Mouse (Mus musculus) telencephalon, adult 2 months (tissue): ENCODE measurements around the gene Col18a1.

Experiments used
- DNase-seq: peaks from one replicate; pipeline ENCODE4 v3.0.0-alpha.2; 2011; ENCODE audit warnings: low read depth, low spot score

The Col18a1 gene

GRCm38 (mm10) chr10:77068469-77068868, 97.9 kb downstream of the Col18a1 start:
- no peak for DNase-seq

GRCm38 (mm10) chr10:77064659-77065058, 101.7 kb downstream of the Col18a1 start:
- DNase-seq: no peak

- DNase-seq: no peak
These were observed 102.1 kb downstream of the Col18a1 start for GRCm38 (mm10) chr10:77064239-77064638.

- peak; percentile 3 for DNase-seq
These were observed 103.8 kb downstream of the Col18a1 start for GRCm38 (mm10) chr10:77062393-77063010.

GRCm38 (mm10) chr10:77061426-77061825, 104.9 kb downstream of the Col18a1 start:
- no peak for DNase-seq

GRCm38 (mm10) chr10:77056768-77057167, 109.6 kb downstream of the Col18a1 start:
- no peak for DNase-seq

- no peak for DNase-seq
These were observed 117.7 kb downstream of the Col18a1 start for GRCm38 (mm10) chr10:77048606-77049005.

GRCm38 (mm10) chr10:77048196-77048595, 118.2 kb downstream of the Col18a1 start:
- DNase-seq: no peak

GRCm38 (mm10) chr10:77038579-77039174, 127.7 kb downstream of the Col18a1 start:
- no peak for DNase-seq

GRCm38 (mm10) chr10:77035487-77035886, 130.9 kb downstream of the Col18a1 start:
- DNase-seq: peak; percentile 86

- no peak for DNase-seq
These were observed 132.9 kb downstream of the Col18a1 start for GRCm38 (mm10) chr10:77033323-77034025.

- peak; percentile 94 for DNase-seq
These were observed 133.6 kb downstream of the Col18a1 start for GRCm38 (mm10) chr10:77032591-77033322.

- DNase-seq: no peak
These were observed 134.5 kb downstream of the Col18a1 start, which contains the start of gene Slc19a1 for GRCm38 (mm10) chr10:77031768-77032375. TSS of gene Slc19a1 (plus strand) at chr10:77032241.

GRCm38 (mm10) chr10:77030666-77031065, 135.7 kb downstream of the Col18a1 start:
- no peak for DNase-seq

GRCm38 (mm10) chr10:77029761-77030160, 136.6 kb downstream of the Col18a1 start:
- DNase-seq: no peak

GRCm38 (mm10) chr10:77028782-77029296, 137.5 kb downstream of the Col18a1 start:
- no peak for DNase-seq

GRCm38 (mm10) chr10:77026944-77027343, 139.4 kb downstream of the Col18a1 start:
- DNase-seq: no peak

GRCm38 (mm10) chr10:77024231-77024630, 142.1 kb downstream of the Col18a1 start:
- DNase-seq: no peak

GRCm38 (mm10) chr10:77022301-77023130, 143.8 kb downstream of the Col18a1 start:
- DNase-seq: no peak

- no peak for DNase-seq
These were observed 144.8 kb downstream of the Col18a1 start for GRCm38 (mm10) chr10:77021399-77022052.
